Mouse (Mus musculus): ENCODE measurements around the gene Morf4l1.

DNA sequence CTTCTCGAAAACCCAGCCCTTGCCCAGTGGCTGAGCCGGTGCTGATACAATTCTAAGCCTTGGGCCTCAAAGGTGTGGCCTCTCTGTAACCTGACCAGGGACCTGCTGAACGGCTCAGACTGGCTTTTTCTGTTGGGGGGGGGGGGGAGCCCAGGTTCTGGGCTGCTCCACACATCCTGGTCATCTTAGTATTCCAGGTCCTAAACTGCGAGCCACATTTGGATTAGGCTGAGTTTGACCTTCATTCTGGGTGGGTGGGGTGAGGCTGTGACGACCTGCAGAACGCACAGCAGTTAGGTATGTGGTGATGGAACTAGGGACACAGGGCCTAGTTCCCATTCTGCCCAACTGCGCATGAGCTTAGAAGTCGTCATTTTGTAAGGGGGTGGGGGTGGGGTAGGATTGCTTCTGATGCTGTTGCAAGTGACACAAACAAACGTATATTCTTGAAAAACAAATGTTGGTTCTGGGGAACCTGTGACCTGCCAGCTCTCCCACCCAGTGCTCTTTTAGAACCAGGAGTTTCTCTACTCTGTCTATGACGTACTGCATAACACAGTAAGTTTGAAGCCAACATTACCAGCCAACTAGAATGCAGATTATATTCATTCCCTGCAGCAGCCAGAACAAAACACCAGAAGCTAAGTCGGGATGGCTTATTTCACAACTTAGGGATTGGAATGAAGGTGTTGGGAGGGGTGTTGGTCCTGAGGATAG lies 9.7 kb upstream of the Morf4l1 start:
- TF ChIP-seq CTCF (IDR thresholded peaks at IDR 0.05): no peak
- TF ChIP-seq EP300 (IDR thresholded peaks at IDR 0.05): no peak

Data from lung, postnatal 0 days (tissue).